Mouse (Mus musculus) lung, postnatal 0 days (tissue): Measurements from ENCODE around the gene Kyat3.
"Not testable (repeated sequence)": the region's sequence is repeated elsewhere in the genome, so short reads cannot be mapped to it uniquely, and the experiment has no call there.

Experiments used
- CTCF ChIP-seq: IDR thresholded peaks from 2 replicates; pipeline ENCODE4 v1.5.1; 2016; ENCODE audit warnings: antibody characterized with exemption, mild to moderate bottlenecking
- EP300 ChIP-seq: IDR thresholded peaks from 2 replicates; pipeline ENCODE4 v1.6.1; 2016; ENCODE audit warnings: antibody characterized with exemption, mild to moderate bottlenecking, control low read depth

GRCm38 (mm10) chr3:142708181-142708848, 7.5 kb downstream of the Kyat3 start:
- not testable (repeated sequence) for TF ChIP-seq CTCF, EP300
